Mouse (Mus musculus): ENCODE results near the gene Rbbp4.

DNA sequence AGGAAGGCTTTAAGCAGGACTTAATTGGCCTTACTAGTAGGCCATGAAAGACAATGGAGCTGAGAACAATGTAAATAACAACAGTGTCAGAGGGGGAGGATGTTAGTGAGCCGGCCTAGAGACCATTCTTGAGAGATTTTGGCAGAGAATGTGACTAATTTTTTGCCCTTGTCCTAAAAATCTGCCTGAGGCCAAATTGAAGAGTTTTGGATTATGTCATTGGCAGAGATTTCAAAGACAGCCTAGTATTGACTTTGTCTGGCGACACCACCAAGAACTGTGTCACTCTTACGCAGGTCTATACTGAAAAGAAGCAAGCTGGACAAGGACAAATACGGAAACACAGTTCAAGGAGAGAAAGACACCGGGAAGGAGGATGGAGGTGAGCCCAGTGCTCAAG is 27.6 kb upstream of the Rbbp4 start:
- TF ChIP-seq CTCF (IDR thresholded peaks at IDR 0.05; ENCODE audit: extremely low read depth, insufficient read depth, low read length): no peak
- no peak for TF ChIP-seq POLR2A (IDR thresholded peaks at IDR 0.05; ENCODE audit: extremely low read depth, insufficient read depth, low read length)
